Mouse (Mus musculus) G1E (cell line): ENCODE data around the gene Lrig3.

Experiments
- CTCF ChIP-seq: IDR thresholded peaks from 2 replicates; pipeline ENCODE4 v1.5.1; 2012; ENCODE audit warnings: low read depth, low read length, inconsistent platforms, mixed read lengths
- POLR2AphosphoS5 ChIP-seq: IDR thresholded peaks from 2 replicates; pipeline ENCODE4 v1.6.1; 2012; ENCODE audit warnings: low read depth, low read length, inconsistent platforms; ENCODE audit not compliant: insufficient replicate concordance
- TAL1 ChIP-seq: conservative IDR thresholded peaks from 2 replicates; pipeline ENCODE4 v1.6.1; 2012; ENCODE audit warnings: low read depth, low read length, inconsistent platforms, mixed read lengths

DNA sequence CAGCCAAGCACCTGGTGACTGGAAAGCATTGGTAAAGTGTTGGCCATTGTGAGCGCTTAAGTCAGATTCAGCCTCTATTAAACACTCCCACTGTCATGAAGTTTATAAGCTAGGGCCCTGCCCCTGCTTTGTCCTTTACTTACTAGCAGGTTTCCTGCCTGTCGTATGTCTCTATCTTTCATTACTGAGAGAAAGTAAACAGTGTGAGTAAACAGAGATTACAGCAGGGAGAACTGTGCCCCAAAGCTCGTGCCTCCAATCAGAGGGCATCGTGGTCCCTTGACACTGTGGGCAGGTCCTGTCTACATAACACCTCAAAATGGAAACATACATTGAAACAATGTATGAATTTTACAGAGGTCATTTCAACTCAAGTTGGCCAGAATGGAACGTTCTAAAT lies 14.3 kb upstream of the Lrig3 start:
- TF ChIP-seq CTCF (no peak), POLR2AphosphoS5 (no peak), TAL1 (no peak)
